Mouse (Mus musculus): ENCODE data around the gene Kcp. TPM values are rescaled to one million over a fixed set of nuclear protein-coding genes. Genes with fewer than 3 reads are reported as not detected.

Gene Kcp
- polyA plus RNA-seq, 1 experiment from 2014 or later = 3.8 TPM

DNA sequence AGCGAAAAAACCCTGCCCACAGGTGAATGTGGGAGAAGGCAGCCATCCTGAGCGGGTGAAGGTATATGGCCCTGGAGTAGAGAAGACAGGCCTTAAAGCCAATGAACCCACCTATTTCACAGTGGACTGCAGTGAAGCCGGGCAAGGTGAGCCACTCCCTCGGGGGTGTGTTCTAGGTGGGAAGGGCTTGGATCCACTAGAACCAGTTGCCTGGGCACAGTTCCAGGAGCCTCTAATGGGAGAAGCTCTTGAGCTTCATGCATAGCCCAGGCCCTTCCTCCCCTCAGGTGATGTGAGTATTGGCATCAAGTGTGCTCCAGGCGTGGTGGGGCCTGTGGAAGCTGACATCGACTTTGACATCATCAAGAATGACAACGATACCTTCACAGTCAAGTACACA is 62.4 kb downstream of the Kcp start:
- TF ChIP-seq EP300 (optimal IDR thresholded peaks at IDR 0.05) (no peak), CTCF (IDR thresholded peaks at IDR 0.05; ENCODE audit: low read depth) (no peak)
- no peaks in the 10 kb centered on the region for H3K4me1 ChIP-seq (replicated peaks; ENCODE audit: control insufficient read depth, insufficient read depth)
- no peak overlapping the region for H3K4me3 ChIP-seq (ENCODE audit: low read depth, low read length)
- ATAC-seq (ENCODE audit: low FRiP score, low TSS enrichment) = no peak
- no peak overlapping the region for H3K27ac ChIP-seq (replicated peaks)
- peaks cover 19% of the 10 kb centered on the region for H3K36me3 ChIP-seq (ENCODE audit: control insufficient read depth, insufficient read depth, low read length)
- H3K4me2 ChIP-seq (replicated peaks; ENCODE audit: low read depth) = no peak overlapping the region
- peak; percentile 35 for DNase-seq (ENCODE audit: low spot score)
- H3K27me3 ChIP-seq (ENCODE audit: control insufficient read depth, insufficient read depth, low read length) = no peaks in the 10 kb centered on the region
- H3K9me3 ChIP-seq (ENCODE audit: control insufficient read depth, low read length) = no peaks in the 10 kb centered on the region
- H3K9ac ChIP-seq (ENCODE audit: low read length) = no peak overlapping the region
- 88% methylated on average over 7 of the region's 7 CpGs for WGBS

GRCm38 (mm10) chr6:29444773-29445172 is 63.0 kb downstream of the Kcp start:
- DNase-seq (ENCODE audit: low spot score) = peak; percentile 49
- ATAC-seq (ENCODE audit: low FRiP score, low TSS enrichment) = no peak
- WGBS = 68% methylated on average over 11 of the region's 11 CpGs
- Histone ChIP-seq H3K4me3 (ENCODE audit: low read depth, low read length) (no peak overlapping the region), H3K27ac (replicated peaks) (no peak overlapping the region), H3K9me3 (ENCODE audit: control insufficient read depth, low read length) (no peaks in the 10 kb centered on the region), H3K9ac (ENCODE audit: low read length) (no peak overlapping the region), H3K4me2 (replicated peaks; ENCODE audit: low read depth) (no peak overlapping the region), H3K27me3 (ENCODE audit: control insufficient read depth, insufficient read depth, low read length) (no peaks in the 10 kb centered on the region), H3K4me1 (replicated peaks; ENCODE audit: control insufficient read depth, insufficient read depth) (no peaks in the 10 kb centered on the region), H3K36me3 (ENCODE audit: control insufficient read depth, insufficient read depth, low read length) (peaks cover 18% of the 10 kb centered on the region)
- TF ChIP-seq EP300 (optimal IDR thresholded peaks at IDR 0.05) = no peak
- peak; percentile 79 for TF ChIP-seq CTCF (IDR thresholded peaks at IDR 0.05; ENCODE audit: low read depth)

DNA sequence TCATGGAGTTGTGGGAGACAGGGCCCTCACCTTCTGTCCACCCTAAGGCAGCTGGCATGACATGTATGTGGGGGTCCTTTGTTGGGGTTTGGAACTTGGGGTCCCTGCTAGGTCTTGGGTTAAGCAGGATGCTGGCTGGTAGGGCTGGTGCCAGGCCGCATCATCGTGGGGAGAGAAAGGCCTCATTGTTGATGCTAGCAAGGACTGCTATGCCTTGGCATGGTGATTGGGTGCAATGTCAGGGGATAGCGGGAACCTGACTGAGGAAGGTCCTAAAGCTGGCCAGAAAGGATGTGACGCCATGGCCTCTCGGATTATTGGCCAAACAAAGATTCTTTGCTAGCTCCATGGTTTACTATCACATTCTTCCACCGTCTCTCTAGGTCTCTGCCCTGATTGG is 68.0 kb downstream of the Kcp start:
- no peaks in the 10 kb centered on the region for H3K9me3 ChIP-seq (ENCODE audit: control insufficient read depth, low read length)
- H3K4me1 ChIP-seq (replicated peaks; ENCODE audit: control insufficient read depth, insufficient read depth) = no peaks in the 10 kb centered on the region
- H3K9ac ChIP-seq (ENCODE audit: low read length) = no peak overlapping the region
- H3K4me3 ChIP-seq (ENCODE audit: low read depth, low read length) = no peak overlapping the region
- no peak for DNase-seq (ENCODE audit: low spot score)
- TF ChIP-seq CTCF (IDR thresholded peaks at IDR 0.05; ENCODE audit: low read depth) (no peak), EP300 (optimal IDR thresholded peaks at IDR 0.05) (no peak)
- ATAC-seq (ENCODE audit: low FRiP score, low TSS enrichment) = no peak
- no peak overlapping the region for H3K27ac ChIP-seq (replicated peaks)
- 84% methylated on average over 6 of the region's 6 CpGs for WGBS
- no peaks in the 10 kb centered on the region for H3K27me3 ChIP-seq (ENCODE audit: control insufficient read depth, insufficient read depth, low read length)
- H3K4me2 ChIP-seq (replicated peaks; ENCODE audit: low read depth) = no peak overlapping the region
- H3K36me3 ChIP-seq (ENCODE audit: control insufficient read depth, insufficient read depth, low read length) = no peaks in the 10 kb centered on the region

DNA sequence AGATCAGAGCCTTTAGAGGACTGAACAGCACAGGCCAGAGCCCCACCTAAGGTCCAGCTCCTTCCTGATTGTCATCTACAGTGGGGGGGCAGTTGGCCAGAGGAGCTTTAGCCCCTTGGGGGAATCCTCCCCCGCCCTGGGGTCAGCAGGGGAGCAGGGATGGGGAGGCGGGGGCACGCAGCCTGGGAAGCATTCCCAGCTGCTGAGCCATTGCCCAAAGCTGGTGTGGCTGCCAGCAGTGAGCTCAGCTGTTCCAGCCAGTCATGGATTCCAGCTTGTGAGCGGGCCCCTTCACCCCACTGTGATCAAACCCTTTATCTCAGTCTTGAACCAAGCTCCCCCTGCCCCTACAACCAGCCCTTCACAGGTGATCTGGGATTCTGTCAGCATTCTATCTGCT is 68.5 kb downstream of the Kcp start:
- H3K27me3 ChIP-seq (ENCODE audit: control insufficient read depth, insufficient read depth, low read length) = no peaks in the 10 kb centered on the region
- ATAC-seq (ENCODE audit: low FRiP score, low TSS enrichment) (no peak), DNase-seq (ENCODE audit: low spot score) (no peak)
- WGBS = 77% methylated on average over 4 of the region's 4 CpGs
- no peak overlapping the region for H3K27ac ChIP-seq (replicated peaks)
- no peaks in the 10 kb centered on the region for H3K36me3 ChIP-seq (ENCODE audit: control insufficient read depth, insufficient read depth, low read length)
- no peaks in the 10 kb centered on the region for H3K4me1 ChIP-seq (replicated peaks; ENCODE audit: control insufficient read depth, insufficient read depth)
- no peak overlapping the region for H3K4me2 ChIP-seq (replicated peaks; ENCODE audit: low read depth)
- H3K4me3 ChIP-seq (ENCODE audit: low read depth, low read length) = no peak overlapping the region
- TF ChIP-seq CTCF (IDR thresholded peaks at IDR 0.05; ENCODE audit: low read depth) (no peak), EP300 (optimal IDR thresholded peaks at IDR 0.05) (no peak)
- H3K9me3 ChIP-seq (ENCODE audit: control insufficient read depth, low read length) = no peaks in the 10 kb centered on the region
- no peak overlapping the region for H3K9ac ChIP-seq (ENCODE audit: low read length)

- ATAC-seq (ENCODE audit: low FRiP score, low TSS enrichment) = peak; percentile 22; the same call in 1 of the 2 replicates
- H3K27ac ChIP-seq (replicated peaks) = peak overlapping the region; percentile 85; the same call in 1 of the 2 replicates
- H3K4me3 ChIP-seq (ENCODE audit: low read depth, low read length) = peak overlapping the region; percentile 62; the same call in 1 of the 2 replicates
- peaks cover 3% of the 10 kb centered on the region; the same call in 1 of the 2 replicates for H3K27me3 ChIP-seq (ENCODE audit: control insufficient read depth, insufficient read depth, low read length)
- TF ChIP-seq EP300 (optimal IDR thresholded peaks at IDR 0.05) (no peak), CTCF (IDR thresholded peaks at IDR 0.05; ENCODE audit: low read depth) (no peak)
- H3K36me3 ChIP-seq (ENCODE audit: control insufficient read depth, insufficient read depth, low read length) = no peaks in the 10 kb centered on the region
- H3K9me3 ChIP-seq (ENCODE audit: control insufficient read depth, low read length) = no peaks in the 10 kb centered on the region
- DNase-seq (ENCODE audit: low spot score) = peak; percentile 45
- peak overlapping the region; percentile 69 for H3K4me2 ChIP-seq (replicated peaks; ENCODE audit: low read depth)
- no peaks in the 10 kb centered on the region for H3K4me1 ChIP-seq (replicated peaks; ENCODE audit: control insufficient read depth, insufficient read depth)
- WGBS = 6% methylated on average over 11 of the region's 11 CpGs
- H3K9ac ChIP-seq (ENCODE audit: low read length) = peak overlapping the region; percentile 35; the same call in 1 of the 2 replicates
Measured at GRCm38 (mm10) chr6:29436461-29436934, 71.3 kb downstream of the Kcp start.

- TF ChIP-seq EP300 (optimal IDR thresholded peaks at IDR 0.05) = no peak
- TF ChIP-seq CTCF (IDR thresholded peaks at IDR 0.05; ENCODE audit: low read depth) = no peak
- Histone ChIP-seq H3K4me3 (ENCODE audit: low read depth, low read length) (peak overlapping the region; percentile 62), H3K36me3 (ENCODE audit: control insufficient read depth, insufficient read depth, low read length) (no peaks in the 10 kb centered on the region), H3K27me3 (ENCODE audit: control insufficient read depth, insufficient read depth, low read length) (peaks cover 3% of the 10 kb centered on the region; the same call in 1 of the 2 replicates), H3K4me1 (replicated peaks; ENCODE audit: control insufficient read depth, insufficient read depth) (no peaks in the 10 kb centered on the region), H3K9me3 (ENCODE audit: control insufficient read depth, low read length) (no peaks in the 10 kb centered on the region), H3K27ac (replicated peaks) (peak overlapping the region; percentile 85), H3K4me2 (replicated peaks; ENCODE audit: low read depth) (peak overlapping the region; percentile 69), H3K9ac (ENCODE audit: low read length) (peak overlapping the region; percentile 75)
- ATAC-seq (ENCODE audit: low FRiP score, low TSS enrichment) = peak; percentile 46; the same call in 1 of the 2 replicates
- DNase-seq (ENCODE audit: low spot score) = no peak
- 22% methylated on average over 6 of the region's 6 CpGs for WGBS
Measured at GRCm38 (mm10) chr6:29435940-29436451, 71.8 kb downstream of the Kcp start.
